Mouse (Mus musculus) frontal cortex, postnatal 25 days (tissue): ENCODE measurements around the gene Prpf40a.

ENCODE experiments used
- DNase-seq, 2 experiments: peaks; one replicate each; pipeline ENCODE4 v3.0.0; 2022; ENCODE audit warnings: low spot score in 2 of 2

Prpf40a gene

DNA sequence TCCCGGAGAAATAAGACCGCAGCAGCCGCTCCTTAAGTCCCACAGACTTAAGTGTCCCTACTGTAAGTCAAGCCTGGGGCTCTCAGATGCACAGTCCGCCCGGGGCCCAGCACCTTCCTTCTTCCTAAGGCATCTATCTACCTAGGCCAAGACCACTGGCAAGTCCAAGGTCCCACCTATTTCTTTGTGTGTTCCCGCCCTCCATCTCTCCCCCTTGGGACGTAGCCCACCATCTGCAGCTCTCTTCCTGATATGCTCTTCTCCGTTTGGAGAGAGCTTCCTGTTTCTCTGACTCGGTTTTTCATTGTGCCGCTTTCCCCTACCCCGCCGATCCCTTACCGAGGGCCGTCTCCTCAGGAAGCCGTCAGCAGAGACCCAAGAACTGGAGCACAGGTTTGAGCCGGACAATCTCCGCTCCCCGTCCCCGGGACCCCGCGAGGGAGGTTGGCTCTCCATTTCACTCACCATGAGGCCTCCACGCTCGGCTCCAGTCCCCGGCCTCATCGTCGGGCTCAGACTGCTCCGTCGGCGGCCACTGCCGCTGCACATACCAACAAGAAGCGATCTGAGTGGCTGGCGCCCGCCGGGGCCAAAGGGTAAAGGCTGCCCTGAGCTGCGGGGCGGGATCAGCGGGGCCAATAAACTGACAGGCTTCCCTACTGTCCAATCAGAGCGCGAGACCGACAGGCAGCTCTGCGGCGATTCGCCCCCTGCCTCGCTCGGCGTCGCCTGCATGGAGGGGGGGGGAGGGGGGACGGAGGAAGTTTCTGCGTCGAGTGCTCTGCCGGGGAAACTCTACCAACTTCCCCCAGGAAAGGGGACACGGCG is at the start of gene Prpf40a:
Gene Prpf40a (minus strand): TSS at position 601 of the 828 bp plus-strand sequence.
- DNase-seq, result peak; percentile 98 to 99

DNA sequence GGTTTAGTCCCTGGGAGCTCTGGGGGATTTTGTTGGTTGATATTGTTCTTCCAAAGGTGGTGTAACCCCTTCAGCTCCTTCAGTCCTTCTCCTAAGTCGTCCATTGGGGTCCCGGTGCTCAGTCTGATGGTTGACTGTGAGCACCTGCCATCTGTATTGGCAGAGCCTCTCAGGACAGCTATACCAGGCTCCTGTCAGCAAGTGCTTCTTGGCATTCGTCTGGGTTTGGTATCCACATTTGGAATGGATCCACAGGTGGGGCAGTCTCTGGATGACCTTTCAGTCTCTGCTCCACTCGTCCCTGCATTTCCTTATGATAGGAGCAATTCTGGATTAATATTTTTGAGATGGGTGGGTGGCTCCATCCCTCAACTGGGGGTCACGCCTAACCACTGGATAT is 31.2 kb upstream of the Prpf40a start:
- no peak for DNase-seq

DNA sequence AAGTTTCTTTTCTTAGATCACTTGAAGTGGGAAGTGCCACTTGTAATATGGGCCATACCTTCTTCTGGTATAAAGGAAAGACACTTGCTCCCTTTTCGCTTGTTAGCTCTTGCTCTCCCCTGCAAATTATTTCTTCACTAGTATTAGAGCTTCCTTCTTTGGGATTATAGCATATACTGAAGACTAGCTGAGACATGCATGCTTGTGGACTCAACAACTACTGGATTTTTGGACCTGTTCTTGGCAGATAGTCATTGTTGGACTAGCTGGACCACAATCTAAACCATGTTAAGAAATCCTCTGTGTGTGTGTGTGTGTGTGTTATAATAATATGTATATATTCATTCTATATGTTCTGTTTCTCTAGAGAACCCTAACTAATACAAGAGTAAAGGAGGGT is 22.4 kb upstream of the Prpf40a start:
- DNase-seq, result no peak

GRCm38 (mm10) chr2:53206749-53207148 is 15.7 kb upstream of the Prpf40a start:
- DNase-seq, result no peak

- no peak for DNase-seq
Measured at GRCm38 (mm10) chr2:53204373-53205274, 13.5 kb upstream of the Prpf40a start.

- DNase-seq, result no peak
Measured at GRCm38 (mm10) chr2:53200164-53200885, 9.2 kb upstream of the Prpf40a start.

- no peak for DNase-seq
Measured at GRCm38 (mm10) chr2:53199203-53199602, 8.1 kb upstream of the Prpf40a start.

- no peak for DNase-seq
Measured at GRCm38 (mm10) chr2:53196431-53196830, 5.3 kb upstream of the Prpf40a start.

GRCm38 (mm10) chr2:53192386-53192785 is 1.3 kb upstream of the Prpf40a start:
- DNase-seq, result peak in 1 of 2 experiments; percentile 22

GRCm38 (mm10) chr2:53191523-53192220 is 588 bp upstream of the Prpf40a start, which contains the start of gene Arl6ip6:
Gene Arl6ip6 (plus strand): TSS chr2:53191726.
- peak; percentile 97 to 99 for DNase-seq

GRCm38 (mm10) chr2:53189811-53190210 is 1.3 kb downstream of the Prpf40a start:
- DNase-seq, result no peak

GRCm38 (mm10) chr2:53179876-53180275 is 11.2 kb downstream of the Prpf40a start:
- no peak for DNase-seq

- DNase-seq, result no peak
Measured at GRCm38 (mm10) chr2:53178966-53179365, 12.1 kb downstream of the Prpf40a start.

GRCm38 (mm10) chr2:53173966-53174365 is 17.1 kb downstream of the Prpf40a start:
- no peak for DNase-seq

DNA sequence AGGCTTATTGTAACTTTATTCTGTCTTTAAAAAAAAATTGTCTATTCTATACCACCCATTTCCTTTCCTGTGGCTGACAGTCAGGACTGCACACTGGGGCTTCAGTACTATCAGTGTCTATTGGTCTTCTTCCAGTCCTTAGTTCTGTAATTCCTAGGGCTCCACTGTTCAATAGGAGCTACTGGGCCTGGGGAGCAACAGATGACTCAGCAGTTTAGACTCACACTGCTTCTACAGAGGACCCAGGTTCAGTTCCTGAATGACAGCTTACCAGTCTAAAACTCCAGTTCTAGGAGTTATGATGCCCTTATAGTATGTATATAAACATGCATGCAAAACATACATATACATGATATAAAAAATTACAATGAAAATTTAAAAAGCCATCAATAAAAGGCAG is 44.2 kb downstream of the Prpf40a start:
- DNase-seq, result no peak

GRCm38 (mm10) chr2:53131567-53131966 is 59.5 kb downstream of the Prpf40a start:
- DNase-seq, result no peak

DNA sequence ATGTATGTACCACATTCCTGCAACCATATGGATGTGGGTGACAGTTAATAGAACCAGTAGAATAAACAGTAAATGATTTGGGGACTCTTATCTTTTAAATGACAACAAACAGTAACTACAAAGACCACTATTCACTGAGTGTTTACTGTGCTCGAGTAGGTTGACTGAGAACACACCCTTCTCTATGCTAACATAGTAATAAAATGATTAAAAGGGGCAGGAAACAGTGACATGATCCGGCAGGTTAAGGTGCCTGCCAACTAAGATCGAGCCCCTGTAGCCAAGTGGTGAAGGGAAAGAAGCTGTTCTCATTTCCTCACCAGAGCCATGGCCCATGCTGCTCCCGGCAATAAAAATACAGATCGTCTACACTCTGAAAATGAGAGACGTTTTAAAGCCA is 62.0 kb downstream of the Prpf40a start:
- no peak for DNase-seq

DNA sequence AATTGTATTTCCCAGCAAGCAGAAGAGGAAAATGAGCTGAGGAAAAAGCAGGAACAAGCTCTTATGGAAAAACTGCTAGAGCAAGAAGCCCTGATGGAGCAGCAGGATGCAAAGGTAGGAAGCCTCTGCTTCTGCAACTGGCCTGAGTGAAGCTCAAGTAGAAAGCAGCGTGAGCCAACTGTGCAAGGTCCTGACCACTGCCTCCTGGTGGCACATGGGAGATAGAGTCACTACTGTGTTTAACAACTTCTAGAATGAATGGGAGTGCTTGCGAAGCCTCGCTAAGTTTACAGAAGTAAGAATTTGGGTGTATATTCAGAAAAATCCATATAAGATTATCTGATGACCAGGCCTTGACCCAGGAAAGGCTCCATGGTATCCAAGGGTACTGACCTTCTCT is 65.1 kb downstream of the Prpf40a start:
- DNase-seq, result no peak

DNA sequence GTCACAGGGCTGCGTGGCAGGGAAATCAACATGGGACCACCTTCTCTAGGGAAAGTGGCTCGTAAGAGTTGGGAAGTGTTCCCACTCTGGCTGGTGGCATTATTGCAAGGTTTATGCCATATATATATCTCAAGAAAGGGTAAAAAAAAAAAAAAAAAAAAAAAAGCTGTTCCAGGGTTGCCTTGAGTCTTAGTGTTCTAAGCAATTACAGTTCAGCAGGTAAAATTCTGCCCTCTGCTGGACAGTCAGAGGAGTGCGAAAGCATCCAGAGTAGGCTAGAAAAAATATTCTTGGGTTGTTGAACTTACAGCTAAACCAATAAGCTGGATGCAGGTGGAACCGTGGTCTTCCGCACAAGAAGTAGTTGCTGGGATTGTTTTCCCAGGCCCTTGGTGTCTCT is 69.3 kb downstream of the Prpf40a start:
- DNase-seq, result peak; percentile 25 to 41

GRCm38 (mm10) chr2:53108547-53108946 is 82.5 kb downstream of the Prpf40a start:
- no peak for DNase-seq

- DNase-seq, result no peak
Measured at GRCm38 (mm10) chr2:53106472-53106871, 84.6 kb downstream of the Prpf40a start.
